In genomic region chr1:166379013-166379629, GRCm38 (mm10) we compare ENCODE assay signal across 8 mouse cellular contexts. TPM values are rescaled to one million over a fixed set of nuclear protein-coding genes. Genes with fewer than 3 reads are reported as not detected.
A peak's percentile ranks its signal among the peaks of the same experiment; 100 is the strongest.
DNase-seq lines count a peak whose midpoint lies in the region; ATAC-seq and TF ChIP-seq lines count a peak whose summit lies in the region.

Gene Tada1, plus strand, starts transcription at chr1:166379097.

- DNase-seq in B cell, adult 2 months: peak; percentile 93
- peak; percentile 97 for DNase-seq in brain, adult 2 months (ENCODE audit: low read depth, low spot score)
- peak; percentile 96 for DNase-seq in kidney, postnatal 0 days (ENCODE audit: low spot score)
- DNase-seq in liver, embryonic 11.5 days (ENCODE audit: low spot score): peak; percentile 97
- peak; percentile 96 for DNase-seq in naive thymus-derived CD4-positive, alpha-beta T cell, adult 2 months (ENCODE audit: low read depth)

- H3K9ac ChIP-seq in heart, embryonic 11.5 days (ENCODE audit: low read depth, low read length): peak within 1 kb of the TSS; percentile 96
- peak within 1 kb of the TSS; percentile 92 for H3K9ac ChIP-seq in kidney, postnatal 0 days (ENCODE audit: low read depth, low read length)
- H3K9ac ChIP-seq in liver, embryonic 11.5 days (ENCODE audit: low read depth, low read length): peak within 1 kb of the TSS; percentile 96
- H3K9ac ChIP-seq in stomach, embryonic 14.5 days (replicated peaks; ENCODE audit: low read depth, low read length): peak within 1 kb of the TSS; percentile 98

- peak within 1 kb of the TSS; percentile 91 for H3K27ac ChIP-seq in heart, embryonic 11.5 days (ENCODE audit: low read depth, low read length)
- peak within 1 kb of the TSS; percentile 90 for H3K27ac ChIP-seq in kidney, postnatal 0 days
- H3K27ac ChIP-seq in liver, embryonic 11.5 days (ENCODE audit: low read depth, low read length): peak within 1 kb of the TSS; percentile 83
- H3K27ac ChIP-seq in stomach, embryonic 14.5 days (ENCODE audit: low read length): peak within 1 kb of the TSS; percentile 89

- TF ChIP-seq CTCF in kidney, postnatal 0 days (IDR thresholded peaks at IDR 0.05; ENCODE audit: low read depth): no peak

- H3K4me3 ChIP-seq in heart, embryonic 11.5 days (ENCODE audit: low read depth, low read length): peak within 1 kb of the TSS; percentile 99
- peak within 1 kb of the TSS; percentile 79 for H3K4me3 ChIP-seq in kidney, postnatal 0 days (replicated peaks; ENCODE audit: low read depth, low read length)
- H3K4me3 ChIP-seq in liver, embryonic 11.5 days (ENCODE audit: low read depth, low read length): peak within 1 kb of the TSS; percentile 84
- H3K4me3 ChIP-seq in stomach, embryonic 14.5 days (ENCODE audit: low read depth, low read length): peak within 1 kb of the TSS; percentile 90

- peak; percentile 86 for ATAC-seq in erythroblast, adult 5-6 weeks (replicated peaks; ENCODE audit: low FRiP score, poor library complexity, severe bottlenecking)
- peak; percentile 95 for ATAC-seq in heart, embryonic 11.5 days (replicated peaks; ENCODE audit: insufficient number of reproducible peaks, low FRiP score, low TSS enrichment)
- ATAC-seq in kidney, postnatal 0 days (replicated peaks; ENCODE audit: low FRiP score, low read depth): peak; percentile 96
- peak; percentile 86 for ATAC-seq in liver, embryonic 11.5 days (replicated peaks; ENCODE audit: low FRiP score)
- peak; percentile 94 for ATAC-seq in stomach, embryonic 14.5 days (ENCODE audit: insufficient number of reproducible peaks, insufficient read depth, low FRiP score, low read depth)

- H3K9me3 ChIP-seq in heart, embryonic 11.5 days (replicated peaks; ENCODE audit: control insufficient read depth, low read length): no peaks in the 10 kb centered on the region
- H3K9me3 ChIP-seq in kidney, postnatal 0 days (replicated peaks; ENCODE audit: low read length): no peaks in the 10 kb centered on the region
- no peaks in the 10 kb centered on the region for H3K9me3 ChIP-seq in liver, embryonic 11.5 days (ENCODE audit: control insufficient read depth, low read length)
- H3K9me3 ChIP-seq in stomach, embryonic 14.5 days (ENCODE audit: control insufficient read depth, low read depth, low read length): no peaks in the 10 kb centered on the region

- peaks cover 3% of the 10 kb centered on the region; the same call in 1 of the 2 replicates for H3K36me3 ChIP-seq in heart, embryonic 11.5 days (ENCODE audit: control insufficient read depth, insufficient read depth, low read length)
- peaks cover 11% of the 10 kb centered on the region for H3K36me3 ChIP-seq in kidney, postnatal 0 days (ENCODE audit: insufficient read depth, low read length)
- peaks cover 6% of the 10 kb centered on the region; the same call in 1 of the 2 replicates for H3K36me3 ChIP-seq in liver, embryonic 11.5 days (ENCODE audit: control insufficient read depth, insufficient read depth, low read length)
- peaks cover 10% of the 10 kb centered on the region for H3K36me3 ChIP-seq in stomach, embryonic 14.5 days (ENCODE audit: control insufficient read depth, insufficient read depth, low read length)

- H3K4me1 ChIP-seq in heart, embryonic 11.5 days (ENCODE audit: control insufficient read depth, insufficient read depth, low read length): peaks cover 9% of the 10 kb centered on the region
- peaks cover 13% of the 10 kb centered on the region for H3K4me1 ChIP-seq in kidney, postnatal 0 days (replicated peaks; ENCODE audit: insufficient read depth, low read length)
- peaks cover 15% of the 10 kb centered on the region for H3K4me1 ChIP-seq in liver, embryonic 11.5 days (replicated peaks; ENCODE audit: control insufficient read depth, insufficient read depth, low read length)
- peaks cover 14% of the 10 kb centered on the region; the same call in 1 of the 2 replicates for H3K4me1 ChIP-seq in stomach, embryonic 14.5 days (ENCODE audit: control insufficient read depth, insufficient read depth, low read length)

- H3K4me2 ChIP-seq in heart, embryonic 11.5 days: peak within 1 kb of the TSS; percentile 78
- peak within 1 kb of the TSS; percentile 76 for H3K4me2 ChIP-seq in kidney, postnatal 0 days (ENCODE audit: low read length)
- peak within 1 kb of the TSS; percentile 78 for H3K4me2 ChIP-seq in liver, embryonic 11.5 days
- H3K4me2 ChIP-seq in stomach, embryonic 14.5 days (replicated peaks; ENCODE audit: low read depth, low read length): peak within 1 kb of the TSS; percentile 65

- WGBS in heart, embryonic 11.5 days (ENCODE audit: insufficient replicate concordance): under 1% methylated on average over 78 of the region's 81 CpGs
- under 1% methylated on average over 79 of the region's 81 CpGs for WGBS in kidney, postnatal 0 days
- WGBS in liver, embryonic 11.5 days: under 1% methylated on average over 77 of the region's 81 CpGs
- under 1% methylated on average over 79 of the region's 81 CpGs for WGBS in stomach, embryonic 14.5 days

- H3K27me3 ChIP-seq in heart, embryonic 11.5 days (ENCODE audit: control insufficient read depth, insufficient read depth, low read length): no peaks in the 10 kb centered on the region
- no peaks in the 10 kb centered on the region for H3K27me3 ChIP-seq in kidney, postnatal 0 days (ENCODE audit: insufficient read depth, low read length)
- no peaks in the 10 kb centered on the region for H3K27me3 ChIP-seq in liver, embryonic 11.5 days (replicated peaks; ENCODE audit: control insufficient read depth, insufficient read depth, low read length)
- H3K27me3 ChIP-seq in stomach, embryonic 14.5 days (ENCODE audit: control insufficient read depth, insufficient read depth, low read length): no peaks in the 10 kb centered on the region

RNA-seq across cellular contexts. Expression of gene Tada1, which starts in this region (rescaled TPM):
- total RNA-seq in erythroblast, adult 5-6 weeks (2015; ENCODE audit: low replicate concordance): 14.8 and 21.9 TPM in 2 replicates
- 6.0 and 6.6 TPM in 2 replicates for total RNA-seq in erythroblast, adult 5-6 weeks (2017; ENCODE audit: low replicate concordance)
- polyA plus RNA-seq in heart, embryonic 11.5 days (2014; fragmentation: Nextera tagmentation; extraction: Ambion mirVana): 36.0 and 37.6 TPM in 2 replicates
- 40.9 and 42.6 TPM in 2 replicates for polyA plus RNA-seq in kidney, postnatal 0 days (2015; fragmentation: Nextera tagmentation; extraction: Ambion mirVana)
- polyA plus RNA-seq in liver, embryonic 11.5 days (2014; fragmentation: Nextera tagmentation; extraction: Ambion mirVana): 42.9 and 48.1 TPM in 2 replicates
- polyA plus RNA-seq in stomach, embryonic 14.5 days (2014; fragmentation: Nextera tagmentation; extraction: Ambion mirVana): 50.1 and 56.0 TPM in 2 replicates

Comparison
In these comparisons a context has a peak if more than half of its experiments do, and no peak if none do; other contexts are left out.
1. Peak in every context shown above with its lines: DNase-seq, ATAC-seq, H3K4me3 ChIP-seq and H3K27ac ChIP-seq.